Comparison of ENCODE assay signal across 12 mouse cellular contexts in the genomic region with DNA sequence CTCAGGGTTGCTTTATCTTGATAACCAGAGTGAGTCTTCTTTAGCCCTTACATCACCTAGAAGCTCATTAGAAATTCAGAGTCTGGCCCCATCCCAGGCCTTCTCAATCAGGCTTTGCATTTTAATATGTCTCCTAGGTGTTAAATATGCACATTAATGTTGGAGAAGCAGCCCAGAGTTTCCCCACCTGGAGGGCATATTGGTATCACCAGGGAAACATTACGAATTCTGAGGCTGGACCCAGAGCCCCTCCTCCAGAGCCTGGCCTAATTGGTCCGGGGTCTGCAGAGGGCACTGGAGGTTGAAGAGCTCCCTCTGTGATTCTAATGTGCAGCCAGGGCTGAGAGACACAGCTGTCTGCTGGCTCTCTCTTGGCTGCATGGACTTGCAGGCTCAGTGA.
DNase-seq lines count a peak whose midpoint lies in the region; ATAC-seq lines count a peak whose summit lies in the region.
"Had no signal": no experiment of that assay in that cellular context is flagged by ENCODE, and none has a peak within 500 bp of the region (broad histone marks: within the 10 kb centered on the region; RNA-seq: fewer than 3 reads in every experiment).

No protein-coding gene starts in this region.

- peak; percentile 68 for DNase-seq in embryo, embryonic 10.5 days (ENCODE audit: low spot score)
- no peak for DNase-seq in testis, postnatal 14 days (ENCODE audit: low spot score)
- DNase-seq in gastrocnemius, adult 18-20 months (ENCODE audit: low spot score) = no peak
- DNase-seq in frontal cortex, postnatal 25 days (ENCODE audit: low spot score in 2 of 2) = no peak
- DNase-seq: kidney, adult 2 months; liver, embryonic 13.5 days; lung, postnatal 4 days; right cerebral cortex, postnatal 4 days had no signal

- peak; percentile 83 for ATAC-seq in forebrain, embryonic 12.5 days (ENCODE audit: low FRiP score)
- ATAC-seq in hindbrain, embryonic 16.5 days = peak; percentile 85
- ATAC-seq in neural tube, embryonic 12.5 days (ENCODE audit: low FRiP score, low read depth) = peak; percentile 50

- 2% methylated on average over 2 of the region's 2 CpGs for WGBS in forebrain, embryonic 12.5 days
- 5% methylated on average over 2 of the region's 2 CpGs for WGBS in hindbrain, embryonic 16.5 days
- WGBS in neural tube, embryonic 12.5 days = 4% methylated on average over 2 of the region's 2 CpGs

- H3K4me1 ChIP-seq in forebrain, embryonic 12.5 days = peaks cover 16% of the 10 kb centered on the region
- H3K4me1 ChIP-seq in hindbrain, embryonic 16.5 days (ENCODE audit: control insufficient read depth, insufficient read depth, low read depth, low read length) = 0 out of 2 replicates have a peak, but pooled peaks cover 5% of the 10 kb centered on the region
- peaks cover 7% of the 10 kb centered on the region for H3K4me1 ChIP-seq in neural tube, embryonic 12.5 days
- H3K4me1 ChIP-seq: liver, embryonic 13.5 days; stomach, embryonic 15.5 days had no signal

- H3K27me3 ChIP-seq in forebrain, embryonic 12.5 days = no peaks in the 10 kb centered on the region
- no peaks in the 10 kb centered on the region for H3K27me3 ChIP-seq in hindbrain, embryonic 16.5 days (replicated peaks; ENCODE audit: control insufficient read depth, insufficient read depth, low read length)
- no peaks in the 10 kb centered on the region for H3K27me3 ChIP-seq in neural tube, embryonic 12.5 days (replicated peaks)
- H3K27me3 ChIP-seq: liver, embryonic 13.5 days; stomach, embryonic 15.5 days had no signal

- H3K36me3 ChIP-seq in forebrain, embryonic 12.5 days (replicated peaks) = no peaks in the 10 kb centered on the region
- H3K36me3 ChIP-seq in hindbrain, embryonic 16.5 days (ENCODE audit: control insufficient read depth, insufficient read depth, low read length) = no peaks in the 10 kb centered on the region
- no peaks in the 10 kb centered on the region for H3K36me3 ChIP-seq in neural tube, embryonic 12.5 days
- H3K36me3 ChIP-seq: liver, embryonic 13.5 days; stomach, embryonic 15.5 days had no signal

- peak overlapping the region; percentile 53; the same call in 1 of the 2 replicates for H3K27ac ChIP-seq in forebrain, embryonic 12.5 days
- no peak overlapping the region for H3K27ac ChIP-seq in hindbrain, embryonic 16.5 days (ENCODE audit: low read depth, low read length)
- no peak overlapping the region for H3K27ac ChIP-seq in neural tube, embryonic 12.5 days
- H3K27ac ChIP-seq: liver, embryonic 13.5 days; stomach, embryonic 15.5 days had no signal

- no peak overlapping the region for H3K4me3 ChIP-seq in forebrain, embryonic 12.5 days (replicated peaks)
- H3K4me3 ChIP-seq in hindbrain, embryonic 16.5 days (ENCODE audit: low read length) = no peak overlapping the region
- no peak overlapping the region for H3K4me3 ChIP-seq in neural tube, embryonic 12.5 days
- H3K4me3 ChIP-seq: liver, embryonic 13.5 days; stomach, embryonic 15.5 days had no signal

- no peaks in the 10 kb centered on the region for H3K9me3 ChIP-seq in forebrain, embryonic 12.5 days
- H3K9me3 ChIP-seq in hindbrain, embryonic 16.5 days (ENCODE audit: control insufficient read depth, low read length) = no peaks in the 10 kb centered on the region
- no peaks in the 10 kb centered on the region for H3K9me3 ChIP-seq in neural tube, embryonic 12.5 days
- H3K9me3 ChIP-seq: stomach, embryonic 15.5 days had no signal

- H3K4me2 ChIP-seq in forebrain, embryonic 12.5 days = no peak overlapping the region
- no peak overlapping the region for H3K4me2 ChIP-seq in hindbrain, embryonic 16.5 days (ENCODE audit: low read length)
- H3K4me2 ChIP-seq in neural tube, embryonic 12.5 days (replicated peaks) = no peak overlapping the region
- H3K4me2 ChIP-seq: liver, embryonic 13.5 days; stomach, embryonic 15.5 days had no signal

- H3K9ac ChIP-seq in forebrain, embryonic 12.5 days = no peak overlapping the region
- no peak overlapping the region for H3K9ac ChIP-seq in hindbrain, embryonic 16.5 days (ENCODE audit: low read depth, low read length)
- no peak overlapping the region for H3K9ac ChIP-seq in neural tube, embryonic 12.5 days
- H3K9ac ChIP-seq: liver, embryonic 13.5 days; stomach, embryonic 15.5 days had no signal
